Mouse (Mus musculus) cerebellum, adult 2 months (tissue): ENCODE measurements around the gene Tyro3. TPM values are rescaled to one million over a fixed set of nuclear protein-coding genes. Genes with fewer than 3 reads are reported as not detected.
A peak's percentile ranks its signal among the peaks of the same experiment; 100 is the strongest.

Experiments
- DNase-seq, 2 experiments: peaks; one replicate each; pipeline ENCODE4 v3.0.0; 2021
- H3K27ac ChIP-seq: fragments of 200-500 bp; 2 replicates; pipeline ENCODE4 v1.5.1; 2012; ENCODE audit warnings: low read length, control low read depth, inconsistent platforms; ENCODE audit not compliant: insufficient read depth
- H3K27me3 ChIP-seq: fragments of 200-500 bp; 2 replicates; pipeline ENCODE4 v1.6.1; 2012; ENCODE audit warnings: inconsistent platforms, mild to moderate bottlenecking, low read length, moderate library complexity; ENCODE audit not compliant: control insufficient read depth, insufficient read depth
- H3K4me1 ChIP-seq: fragments of 200-500 bp; 2 replicates; pipeline ENCODE4 v1.6.1; 2011; ENCODE audit warnings: low read length; ENCODE audit not compliant: control insufficient read depth, insufficient read depth
- H3K4me3 ChIP-seq: fragments of 200-500 bp; replicated peaks from 2 replicates; pipeline ENCODE3; 2011; ENCODE audit warnings: mild to moderate bottlenecking, low read depth, low read length, control low read depth; ENCODE audit not compliant: insufficient read depth
- CTCF ChIP-seq: fragments of 200-500 bp; IDR thresholded peaks from 2 replicates; pipeline ENCODE4 v1.5.1; 2011; ENCODE audit warnings: low read depth, mild to moderate bottlenecking, control low read depth, low read length, moderate library complexity, borderline replicate concordance; ENCODE audit not compliant: insufficient read depth
- POLR2A ChIP-seq: fragments of 200-500 bp; IDR thresholded peaks from 2 replicates; pipeline ENCODE4 v1.6.1; 2011; ENCODE audit warnings: low read length, control low read depth, borderline replicate concordance; ENCODE audit not compliant: insufficient read depth
- WGBS: fragments of 180-500 bp; shearing (Covaris S2); methylation state at CpG from one replicate; pipeline ENCODE4 v1.1.7; 2018; 5-methylcytosine and 5-hydroxymethylcytosine counted together
- polyA plus RNA-seq: library from polyadenylated mRNA; depleted of rRNA; stranded (reverse); fragments of >200 nt; gene quantifications from 2 replicates; pipeline ENCODE4 v1.2.3, GENCODE M21; 2012

Gene Tyro3
- polyA plus RNA-seq, 1 experiment = 150 TPM

- H3K27me3 ChIP-seq = no peaks in the 10 kb centered on the region
- 93% methylated on average over 6 of the region's 6 CpGs for WGBS
- H3K4me3 ChIP-seq = no peak overlapping the region
- no peak overlapping the region for H3K27ac ChIP-seq
- peaks cover 8% of the 10 kb centered on the region; the same call in 1 of the 2 replicates for H3K4me1 ChIP-seq
- DNase-seq = no peak
- TF ChIP-seq POLR2A (no peak), CTCF (0 out of 2 replicates have a peak, but pooled peaks have one; percentile 8)
These were observed 30.3 kb upstream of the Tyro3 start for GRCm38 (mm10) chr2:119767246-119767645.

GRCm38 (mm10) chr2:119787206-119787883 is 10.2 kb upstream of the Tyro3 start, which contains the start of gene Rpap1:
Rpap1 (minus strand) TSS chr2:119787537.
- Histone ChIP-seq H3K27me3 (no peaks in the 10 kb centered on the region), H3K4me3 (peak within 1 kb of the TSS; percentile 93), H3K27ac (peak within 1 kb of the TSS; percentile 92), H3K4me1 (no peaks in the 10 kb centered on the region; the same call in 1 of the 2 replicates)
- DNase-seq = peak; percentile 85 to 89
- peak; percentile 90 for TF ChIP-seq POLR2A
- no peak for TF ChIP-seq CTCF
- WGBS = under 1% methylated on average over 44 of the region's 44 CpGs

GRCm38 (mm10) chr2:119789996-119790395 is 7.5 kb upstream of the Tyro3 start:
- Histone ChIP-seq H3K27me3 (no peaks in the 10 kb centered on the region), H3K4me1 (no peaks in the 10 kb centered on the region; the same call in 1 of the 2 replicates), H3K27ac (no peak overlapping the region), H3K4me3 (no peak overlapping the region)
- DNase-seq = no peak
- WGBS = 93% methylated on average over 2 of the region's 2 CpGs
- TF ChIP-seq CTCF = no peak
- no peak for TF ChIP-seq POLR2A

GRCm38 (mm10) chr2:119798246-119798927 is 854 bp downstream of the Tyro3 start:
- peak; percentile 68 for DNase-seq
- Histone ChIP-seq H3K4me1 (peaks cover 25% of the 10 kb centered on the region), H3K27me3 (no peaks in the 10 kb centered on the region), H3K4me3 (peak overlapping the region; percentile 100), H3K27ac (no peak overlapping the region; the same call in 1 of the 2 replicates)
- peak; percentile 43; the same call in 1 of the 2 replicates for TF ChIP-seq CTCF
- TF ChIP-seq POLR2A = no peak
- 5% methylated on average over 13 of the region's 13 CpGs for WGBS

- DNase-seq = peak; percentile 76 to 78
- Histone ChIP-seq H3K27me3 (no peaks in the 10 kb centered on the region), H3K27ac (peak overlapping the region; percentile 94), H3K4me3 (peak overlapping the region; percentile 100), H3K4me1 (peaks cover 34% of the 10 kb centered on the region)
- no peak for TF ChIP-seq CTCF
- TF ChIP-seq POLR2A = 0 out of 2 replicates have a peak, but pooled peaks have one; percentile 25
- under 1% methylated on average over 59 of the region's 89 CpGs for WGBS
These were observed 1.8 kb downstream of the Tyro3 start for GRCm38 (mm10) chr2:119799181-119799960.

- H3K4me3 ChIP-seq = peak overlapping the region; percentile 100
- no peak for TF ChIP-seq POLR2A
- no peak for TF ChIP-seq CTCF
- DNase-seq = peak in 1 of 2 experiments; percentile 75
- peaks cover 41% of the 10 kb centered on the region for H3K4me1 ChIP-seq
- under 1% methylated on average over 27 of the region's 27 CpGs for WGBS
- peak overlapping the region; percentile 94 for H3K27ac ChIP-seq
- H3K27me3 ChIP-seq = no peaks in the 10 kb centered on the region
These were observed 2.5 kb downstream of the Tyro3 start for GRCm38 (mm10) chr2:119799961-119800550.

GRCm38 (mm10) chr2:119800876-119801846 is 3.6 kb downstream of the Tyro3 start:
- 35% methylated on average over 15 of the region's 15 CpGs for WGBS
- H3K27ac ChIP-seq = peak overlapping the region; percentile 94
- peak; percentile 85 to 95 for DNase-seq
- peaks cover 48% of the 10 kb centered on the region for H3K4me1 ChIP-seq
- H3K27me3 ChIP-seq = no peaks in the 10 kb centered on the region
- H3K4me3 ChIP-seq = peak overlapping the region; percentile 100
- 0 out of 2 replicates have a peak, but pooled peaks have one; percentile 36 for TF ChIP-seq POLR2A
- TF ChIP-seq CTCF = no peak
